Mouse (Mus musculus) liver, adult 2 months (tissue): Measurements from ENCODE around the gene Rdh8. TPM values are rescaled to one million over a fixed set of nuclear protein-coding genes. Genes with fewer than 3 reads are reported as not detected.

ENCODE experiments used
- DNase-seq: peaks from one replicate; pipeline ENCODE4 v3.0.0-alpha.2; 2011; ENCODE audit warnings: low read depth, low spot score; ENCODE audit errors: extremely low read depth
- H3K27ac ChIP-seq: fragments of 200-500 bp; replicated peaks from 2 replicates; pipeline ENCODE4 v1.5.1; 2012; ENCODE audit warnings: low read depth, mild to moderate bottlenecking, control low read depth, inconsistent platforms, low read length; ENCODE audit not compliant: insufficient read depth
- H3K27me3 ChIP-seq: fragments of 200-500 bp; 2 replicates; pipeline ENCODE4 v1.6.1; 2012; ENCODE audit warnings: mild to moderate bottlenecking, moderate library complexity, low read length, inconsistent platforms; ENCODE audit not compliant: control insufficient read depth, insufficient read depth
- H3K36me3 ChIP-seq: fragments of 200-500 bp; 2 replicates; pipeline ENCODE4 v1.6.1; 2012; ENCODE audit warnings: low read length, inconsistent platforms; ENCODE audit not compliant: control insufficient read depth, insufficient read depth
- H3K4me1 ChIP-seq: fragments of 200-500 bp; 2 replicates; pipeline ENCODE4 v1.6.1; 2011; ENCODE audit warnings: low read length; ENCODE audit not compliant: control insufficient read depth, insufficient read depth
- H3K4me3 ChIP-seq: fragments of 200-500 bp; 2 replicates; pipeline ENCODE4 v1.5.1; 2011; ENCODE audit warnings: low read depth, mild to moderate bottlenecking, control low read depth, low read length, moderate library complexity; ENCODE audit not compliant: insufficient read depth
- H3K79me2 ChIP-seq: fragments of 200-500 bp; 2 replicates; pipeline ENCODE4 v1.6.1; 2012; ENCODE audit warnings: inconsistent platforms, mild to moderate bottlenecking, low read length, moderate library complexity; ENCODE audit not compliant: control insufficient read depth, insufficient read depth
- H3K9ac ChIP-seq: fragments of 200-500 bp; 2 replicates; pipeline ENCODE4 v1.6.1; 2012; ENCODE audit warnings: low read depth, mild to moderate bottlenecking, control low read depth, inconsistent platforms, low read length
- CTCF ChIP-seq: fragments of 200-500 bp; IDR thresholded peaks from 2 replicates; pipeline ENCODE4 v1.5.1; 2011; ENCODE audit warnings: low read depth, low read length, control low read depth
- POLR2A ChIP-seq: fragments of 200-500 bp; IDR thresholded peaks from 2 replicates; pipeline ENCODE4 v1.6.1; 2011; ENCODE audit warnings: low read length, control low read depth; ENCODE audit not compliant: insufficient read depth; ENCODE audit errors: extremely low read depth
- WGBS: fragments of 180-500 bp; shearing (Covaris S2); methylation state at CpG from one replicate; pipeline ENCODE4 v1.1.7; 2018; 5-methylcytosine and 5-hydroxymethylcytosine counted together
- polyA plus RNA-seq: library from polyadenylated mRNA; depleted of rRNA; stranded (reverse); fragments of >200 nt; gene quantifications from 2 replicates; pipeline ENCODE4 v1.2.3, GENCODE M21; 2012
- total RNA-seq: library from RNA; depleted of rRNA; stranded (reverse); fragments of >200 nt; gene quantifications from 2 replicates; pipeline ENCODE4 v1.2.3, GENCODE M21; 2014

Rdh8 gene
- total and polyA plus RNA-seq, 2 experiments: not detected

- 26% methylated on average over 2 of the region's 2 CpGs for WGBS
- peak; percentile 25 for DNase-seq
Observed at GRCm38 (mm10) chr9:20842670-20843069, 24.4 kb downstream of the Rdh8 start.

DNA sequence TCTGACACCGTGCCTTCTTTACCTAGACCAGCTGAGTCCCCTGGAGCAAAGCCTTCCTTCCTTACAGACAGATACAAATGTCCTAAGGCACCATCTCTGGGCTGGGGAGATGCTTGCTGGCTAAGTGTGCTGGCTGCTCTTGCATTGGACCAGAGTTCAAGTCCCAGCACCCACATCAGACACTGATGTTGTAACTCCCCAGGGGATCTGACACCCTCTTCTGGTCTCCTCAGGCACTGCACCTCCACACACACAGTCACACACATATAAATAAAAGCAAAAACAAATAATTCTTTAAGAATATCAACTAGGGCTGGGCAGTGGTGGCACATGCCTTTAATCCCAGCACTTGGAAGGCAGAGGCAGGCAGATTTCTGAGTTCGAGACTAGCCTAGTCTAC lies 31.9 kb downstream of the Rdh8 start:
- WGBS: 88% methylated on average over 2 of the region's 2 CpGs
- H3K27me3 ChIP-seq: no peaks in the 10 kb centered on the region

More at GRCm38 (mm10) chr9:20842670-20843069, 24.4 kb downstream of the Rdh8 start:
- no peaks in the 10 kb centered on the region for H3K4me1 ChIP-seq
- H3K27ac ChIP-seq: no peak overlapping the region
- H3K4me3 ChIP-seq: no peak overlapping the region
- no peaks in the 10 kb centered on the region for H3K36me3 ChIP-seq
- H3K79me2 ChIP-seq: no peaks in the 10 kb centered on the region
- no peak for TF ChIP-seq POLR2A
- peak; percentile 29 for TF ChIP-seq CTCF
- H3K9ac ChIP-seq: no peak overlapping the region
- H3K27me3 ChIP-seq: no peaks in the 10 kb centered on the region

DNA sequence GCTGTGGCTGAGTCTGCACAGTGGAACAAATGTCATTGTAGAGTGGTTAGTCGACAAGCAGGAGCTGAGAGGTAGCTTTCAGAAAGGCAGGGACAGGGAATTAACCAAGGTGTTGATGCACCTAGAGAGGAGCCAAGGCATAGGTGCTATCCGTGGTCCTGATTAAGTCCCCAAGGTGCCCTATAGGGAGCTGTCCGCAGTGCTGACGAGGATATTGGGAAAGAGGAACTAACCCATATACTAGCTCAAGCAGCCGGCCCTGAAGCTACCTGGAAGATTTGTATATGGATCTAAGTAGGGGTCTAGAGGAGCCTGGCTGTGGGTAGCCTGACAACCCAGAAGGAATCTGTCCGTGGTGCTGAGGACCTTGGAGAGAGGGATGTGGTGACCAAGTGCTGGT lies 38.8 kb downstream of the Rdh8 start:
- no peak overlapping the region for H3K27ac ChIP-seq
- 5% methylated on average over 6 of the region's 6 CpGs for WGBS
- no peaks in the 10 kb centered on the region for H3K27me3 ChIP-seq
- TF ChIP-seq POLR2A (no peak), CTCF (no peak)
- peaks cover 6% of the 10 kb centered on the region for H3K4me1 ChIP-seq
- H3K36me3 ChIP-seq: no peaks in the 10 kb centered on the region
- H3K79me2 ChIP-seq: no peaks in the 10 kb centered on the region
- no peak overlapping the region for H3K4me3 ChIP-seq
- no peak overlapping the region for H3K9ac ChIP-seq
- no peak for DNase-seq

More for the DNA sequence above, 31.9 kb downstream of the Rdh8 start:
- Histone ChIP-seq H3K4me1 (no peaks in the 10 kb centered on the region), H3K79me2 (no peaks in the 10 kb centered on the region), H3K4me3 (no peak overlapping the region), H3K9ac (no peak overlapping the region), H3K27ac (no peak overlapping the region), H3K36me3 (no peaks in the 10 kb centered on the region)
- TF ChIP-seq POLR2A: no peak
- TF ChIP-seq CTCF: no peak
- no peak for DNase-seq

DNA sequence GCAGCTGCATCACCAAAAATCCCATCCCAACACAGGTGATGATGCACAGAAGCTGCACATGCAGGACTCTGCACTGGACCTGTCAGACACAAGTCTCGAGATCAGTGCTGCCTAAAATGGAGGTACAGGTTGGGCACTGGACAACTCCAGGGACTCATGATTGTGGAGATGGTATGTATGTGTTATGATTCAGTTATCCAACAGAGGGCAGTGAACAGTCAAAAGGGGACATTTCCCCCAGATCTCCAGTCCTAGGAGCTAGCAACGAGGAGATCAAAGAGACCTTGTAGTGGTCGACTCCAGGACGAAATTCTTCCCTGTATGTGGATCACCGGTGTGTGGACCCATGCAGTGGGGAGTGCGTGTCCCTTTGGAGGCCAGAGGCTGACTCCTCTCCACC lies 41.6 kb downstream of the Rdh8 start:
- TF ChIP-seq POLR2A (no peak), CTCF (no peak)
- H3K4me3 ChIP-seq: no peak overlapping the region
- no peak overlapping the region for H3K27ac ChIP-seq
- no peaks in the 10 kb centered on the region for H3K27me3 ChIP-seq
- WGBS: 43% methylated on average over 6 of the region's 6 CpGs
- no peak for DNase-seq
- no peak overlapping the region for H3K9ac ChIP-seq
- no peaks in the 10 kb centered on the region for H3K36me3 ChIP-seq
- peaks cover 14% of the 10 kb centered on the region for H3K4me1 ChIP-seq
- H3K79me2 ChIP-seq: no peaks in the 10 kb centered on the region

DNA sequence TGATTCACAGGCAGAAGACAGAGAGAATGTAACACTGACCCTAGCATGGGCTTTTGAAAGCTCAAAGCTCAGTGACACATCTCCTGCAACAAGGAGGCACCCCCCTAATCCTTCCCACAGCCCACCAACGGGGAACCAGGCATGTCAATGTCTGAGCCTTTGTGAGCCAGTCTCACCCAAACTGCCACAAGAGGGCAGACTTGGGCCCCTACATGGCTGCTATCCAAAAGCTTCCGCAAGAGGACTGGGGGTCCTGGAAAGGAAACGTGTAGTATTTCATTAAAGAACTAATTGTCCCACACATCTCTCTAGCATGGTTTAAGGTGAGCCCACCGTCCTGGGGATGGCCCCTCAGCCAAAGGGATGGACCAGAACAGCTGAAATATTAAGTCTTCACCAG lies 43.5 kb downstream of the Rdh8 start:
- no peak for TF ChIP-seq POLR2A
- TF ChIP-seq CTCF: peak; percentile 75
- no peak for DNase-seq
- peak overlapping the region; percentile 46 for H3K9ac ChIP-seq
- H3K36me3 ChIP-seq: no peaks in the 10 kb centered on the region
- no peak overlapping the region for H3K4me3 ChIP-seq
- H3K4me1 ChIP-seq: peaks cover 28% of the 10 kb centered on the region
- H3K79me2 ChIP-seq: no peaks in the 10 kb centered on the region
- no peaks in the 10 kb centered on the region for H3K27me3 ChIP-seq
- WGBS: 3% methylated on average over 4 of the region's 4 CpGs
- peak overlapping the region; percentile 90 for H3K27ac ChIP-seq

GRCm38 (mm10) chr9:20862225-20862624 lies 43.9 kb downstream of the Rdh8 start:
- H3K4me3 ChIP-seq: no peak overlapping the region
- DNase-seq: peak; percentile 96
- no peaks in the 10 kb centered on the region for H3K27me3 ChIP-seq
- H3K9ac ChIP-seq: peak overlapping the region; percentile 46; the same call in 1 of the 2 replicates
- no peaks in the 10 kb centered on the region for H3K79me2 ChIP-seq
- TF ChIP-seq POLR2A (no peak), CTCF (no peak)
- no peaks in the 10 kb centered on the region for H3K36me3 ChIP-seq
- 19% methylated on average over 4 of the region's 4 CpGs for WGBS
- peaks cover 28% of the 10 kb centered on the region for H3K4me1 ChIP-seq
- peak overlapping the region; percentile 90 for H3K27ac ChIP-seq
